Mouse (Mus musculus): ENCODE measurements around the gene Nt5c1a. TPM values are rescaled to one million over a fixed set of nuclear protein-coding genes. Genes with fewer than 3 reads are reported as not detected.

The Nt5c1a gene
- total RNA-seq, 2 experiments from 2014 or later = 7.4 to 9.2 TPM

- no peak for DNase-seq (ENCODE audit: low spot score in 2 of 2)
- intact Hi-C loops (cut with DNase I) = no loop called here
Measured at GRCm38 (mm10) chr4:123202094-123202420, 753 bp downstream of the Nt5c1a start.

GRCm38 (mm10) chr4:123207337-123207736 is 6.0 kb downstream of the Nt5c1a start:
- no peak for DNase-seq (ENCODE audit: low spot score in 2 of 2)
- intact Hi-C loops (cut with DNase I) = no loop called here

DNA sequence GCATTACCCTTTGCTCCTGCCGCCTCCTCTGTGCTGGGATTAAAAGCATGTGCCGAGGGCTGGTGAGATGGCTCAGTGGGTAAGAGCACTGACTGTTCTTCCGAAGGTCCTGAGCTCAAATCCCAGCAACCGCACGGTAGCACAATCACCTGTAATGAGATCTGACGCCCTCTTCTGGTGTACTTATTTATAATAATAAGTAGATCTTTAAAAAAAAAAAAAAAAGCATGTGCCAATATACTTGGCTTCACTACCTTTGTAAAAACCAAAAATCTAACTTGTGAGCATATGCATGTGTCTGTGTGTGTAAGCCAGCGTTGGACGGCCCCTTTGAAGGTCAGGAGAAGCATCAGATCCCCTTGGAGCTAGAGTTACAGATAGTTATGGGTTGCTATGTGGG is 9.7 kb downstream of the Nt5c1a start:
- DNase-seq (ENCODE audit: low spot score in 2 of 2) = no peak
- intact Hi-C loops (cut with DNase I) = no loop called here

- intact Hi-C loops (cut with DNase I) = no loop called here
- DNase-seq (ENCODE audit: low spot score in 2 of 2) = no peak
Measured at GRCm38 (mm10) chr4:123211453-123211852, 10.1 kb downstream of the Nt5c1a start.

DNA sequence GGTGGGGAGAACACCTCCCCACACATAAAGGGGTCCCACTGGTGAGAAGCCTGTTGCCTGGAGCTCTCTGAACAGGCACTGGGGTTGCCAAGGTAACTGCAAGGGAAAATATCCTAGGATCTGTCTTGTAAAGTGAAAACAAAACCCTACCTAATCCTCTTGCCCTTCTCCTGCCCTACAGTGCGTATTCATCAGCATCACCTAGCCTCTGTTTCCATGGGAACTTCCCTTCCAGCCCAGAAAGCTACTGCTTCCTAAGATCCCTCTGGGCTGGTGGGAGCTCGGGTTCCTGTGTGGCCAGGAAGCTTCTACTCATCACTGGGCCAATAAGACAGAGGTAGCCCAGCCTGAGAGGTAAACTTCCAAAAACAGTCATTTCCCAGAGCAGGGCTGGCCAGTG is 11.0 kb downstream of the Nt5c1a start:
- no peak for DNase-seq (ENCODE audit: low spot score in 2 of 2)
- intact Hi-C loops (cut with DNase I) = no loop called here

- intact Hi-C loops (cut with DNase I) = no loop called here
- no peak for DNase-seq (ENCODE audit: low spot score in 2 of 2)
Measured at GRCm38 (mm10) chr4:123213975-123214374, 12.7 kb downstream of the Nt5c1a start.

DNA sequence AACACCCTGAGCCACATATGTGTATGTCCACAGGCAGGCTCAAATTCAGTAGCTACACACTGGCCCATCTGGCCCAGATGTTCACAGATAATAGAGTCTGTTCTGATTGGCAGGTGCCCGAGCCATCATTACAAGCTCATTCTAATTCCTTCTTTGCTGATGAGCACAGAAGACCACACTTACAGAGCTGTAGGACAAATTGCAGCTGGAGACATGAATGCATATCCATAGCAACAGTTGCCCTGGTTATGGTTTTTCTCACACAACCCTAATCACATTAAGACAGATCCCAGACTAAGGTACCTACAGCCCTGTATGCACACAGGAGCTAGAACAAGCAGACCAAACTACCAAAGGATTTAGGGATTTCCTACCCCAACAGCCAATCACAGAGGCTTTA is 14.1 kb downstream of the Nt5c1a start:
- intact Hi-C loops (cut with DNase I) = loop anchor here (5.0 kb wide), 1 partner anchor 58 kb away; no protein-coding TSS in a partner anchor
- DNase-seq (ENCODE audit: low spot score in 2 of 2) = no peak

DNA sequence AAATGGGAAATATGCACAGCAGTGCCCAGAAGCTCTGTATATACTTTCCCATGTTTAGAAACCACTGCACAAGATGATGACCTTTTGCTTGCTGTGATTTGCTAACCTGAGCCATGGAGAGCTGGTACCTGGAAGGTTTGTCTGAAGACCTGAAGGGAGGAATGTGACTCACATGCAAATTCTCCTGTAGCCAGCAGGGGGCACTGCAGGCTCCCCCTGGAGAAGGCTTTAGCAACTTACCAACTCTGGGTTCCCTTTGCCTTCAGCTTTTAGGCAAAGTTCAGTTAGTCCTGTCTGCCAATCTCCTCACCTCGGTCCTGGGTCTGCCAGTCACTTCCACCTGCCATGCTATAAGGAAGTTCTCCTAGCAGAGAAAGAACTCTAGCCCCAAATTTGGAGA is 15.5 kb downstream of the Nt5c1a start:
- intact Hi-C loops (cut with DNase I) = loop anchor here (5.0 kb wide), 1 partner anchor 59 kb away; no protein-coding TSS in a partner anchor
- peak; percentile 49 to 58 for DNase-seq (ENCODE audit: low spot score in 2 of 2)

- peak; percentile 69 to 74 for DNase-seq (ENCODE audit: low spot score in 2 of 2)
- intact Hi-C loops (cut with DNase I) = loop anchor here (1.0 to 5.0 kb wide), 2 partner anchors 35 to 63 kb away; no protein-coding TSS in a partner anchor
Measured at GRCm38 (mm10) chr4:123219720-123220357, 18.5 kb downstream of the Nt5c1a start.

DNA sequence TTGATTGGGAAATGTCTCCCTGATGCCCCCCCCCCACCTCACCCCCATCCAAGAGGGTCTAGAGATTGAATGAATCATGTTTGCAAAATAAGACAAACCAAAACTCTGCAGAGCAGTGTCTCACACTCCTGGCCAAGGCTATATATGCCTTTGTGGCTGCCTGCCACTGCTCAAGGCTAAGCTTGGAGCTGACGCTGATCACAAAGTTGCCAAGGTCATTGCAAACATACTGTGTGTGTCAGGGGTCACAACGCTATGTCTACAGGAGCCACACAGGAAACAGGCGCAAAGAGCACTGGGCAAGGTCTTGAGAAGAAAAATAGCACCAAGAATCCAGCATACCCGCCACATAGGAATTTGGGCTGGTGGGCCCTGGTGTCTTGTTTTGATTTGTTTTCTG is 19.3 kb downstream of the Nt5c1a start:
- intact Hi-C loops (cut with DNase I) = no loop called here
- no peak for DNase-seq (ENCODE audit: low spot score in 2 of 2)

- no peak for DNase-seq (ENCODE audit: low spot score in 2 of 2)
- intact Hi-C loops (cut with DNase I) = no loop called here
Measured at GRCm38 (mm10) chr4:123223309-123223708, 22.0 kb downstream of the Nt5c1a start.

GRCm38 (mm10) chr4:123225718-123226403 is 24.6 kb downstream of the Nt5c1a start:
- DNase-seq (ENCODE audit: low spot score in 2 of 2) = no peak
- intact Hi-C loops (cut with DNase I) = no loop called here

DNA sequence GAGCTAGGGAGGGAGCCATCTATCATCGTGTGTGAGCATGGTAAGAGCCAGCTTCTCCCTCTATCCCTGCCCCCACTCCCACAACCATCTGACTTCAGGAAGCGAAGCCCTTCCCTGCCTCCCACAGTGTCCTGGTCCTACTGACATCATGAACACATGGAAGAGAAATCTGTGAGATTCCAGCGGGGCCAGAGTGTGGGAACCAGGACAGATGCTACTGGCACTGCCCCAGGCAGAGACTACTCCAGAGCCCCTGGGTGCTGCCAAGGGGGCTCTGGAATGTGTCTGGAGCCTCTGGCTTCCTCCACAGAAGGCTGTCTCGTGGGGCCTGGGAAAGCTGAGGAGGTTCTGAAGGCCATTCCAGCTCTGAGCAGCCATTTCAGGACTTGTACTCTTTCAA is 26.4 kb downstream of the Nt5c1a start:
- DNase-seq (ENCODE audit: low spot score in 2 of 2) = peak in 1 of 2 experiments; percentile 27
- intact Hi-C loops (cut with DNase I) = no loop called here

DNA sequence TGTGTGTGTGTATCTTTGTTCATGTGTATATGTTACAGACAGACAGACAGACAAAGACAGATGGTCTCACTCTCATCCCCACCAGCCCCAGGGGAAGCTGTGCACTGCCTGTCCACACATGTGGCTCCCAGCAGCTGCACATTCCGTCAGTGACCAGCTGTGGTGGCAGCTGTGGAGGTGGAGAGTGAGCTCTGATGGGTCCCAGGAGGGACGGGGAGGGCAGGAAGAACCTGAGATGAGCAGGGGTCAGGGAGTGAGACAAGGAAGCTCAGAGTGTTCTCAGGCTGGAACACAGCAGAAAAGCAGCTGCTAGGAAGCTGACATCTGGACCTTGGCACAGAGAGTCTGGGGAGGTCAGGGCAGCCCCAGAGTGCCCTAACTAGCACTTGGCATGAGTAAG is 27.0 kb downstream of the Nt5c1a start:
- intact Hi-C loops (cut with DNase I) = no loop called here
- DNase-seq (ENCODE audit: low spot score in 2 of 2) = no peak

- intact Hi-C loops (cut with DNase I) = no loop called here
- DNase-seq (ENCODE audit: low spot score in 2 of 2) = no peak
Measured at GRCm38 (mm10) chr4:123229166-123229565, 27.9 kb downstream of the Nt5c1a start.

- DNase-seq (ENCODE audit: low spot score in 2 of 2) = no peak
- intact Hi-C loops (cut with DNase I) = no loop called here
Measured at GRCm38 (mm10) chr4:123232841-123233240, 31.5 kb downstream of the Nt5c1a start.

DNA sequence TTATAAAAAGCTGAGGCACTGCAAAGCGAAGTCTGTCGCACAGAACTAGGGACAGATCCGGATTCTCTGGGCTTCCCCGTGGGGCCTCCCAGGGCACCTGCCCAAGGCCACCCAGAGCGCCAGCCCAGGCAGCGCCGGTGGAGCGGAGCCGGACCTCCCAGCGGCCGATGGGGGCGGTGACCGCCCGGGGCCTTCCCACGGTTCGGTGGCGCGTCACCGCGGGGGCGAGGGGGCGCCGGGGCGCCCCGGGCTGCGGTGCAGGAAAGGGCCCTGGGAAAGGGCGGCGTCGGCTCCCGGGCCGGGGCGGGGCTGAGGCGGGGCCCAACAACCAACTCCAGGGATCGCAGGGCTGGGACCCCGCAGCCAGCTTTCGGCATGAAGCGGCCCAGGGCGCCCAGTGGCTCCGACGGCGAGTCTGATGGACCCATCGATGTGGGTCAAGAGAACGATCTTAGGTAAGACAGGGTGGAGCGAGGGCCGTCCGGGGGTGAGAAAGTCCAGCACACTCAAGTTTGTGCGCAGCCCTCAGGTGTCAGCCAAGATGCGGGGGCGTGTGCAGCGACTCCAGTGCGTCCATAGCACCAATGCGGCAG is 32.3 kb downstream of the Nt5c1a start, which contains the start of gene Heyl:
TSS of gene Heyl (plus strand) at position 65 of the 593 bp plus-strand sequence.
- no peak for DNase-seq (ENCODE audit: low spot score in 2 of 2)

DNA sequence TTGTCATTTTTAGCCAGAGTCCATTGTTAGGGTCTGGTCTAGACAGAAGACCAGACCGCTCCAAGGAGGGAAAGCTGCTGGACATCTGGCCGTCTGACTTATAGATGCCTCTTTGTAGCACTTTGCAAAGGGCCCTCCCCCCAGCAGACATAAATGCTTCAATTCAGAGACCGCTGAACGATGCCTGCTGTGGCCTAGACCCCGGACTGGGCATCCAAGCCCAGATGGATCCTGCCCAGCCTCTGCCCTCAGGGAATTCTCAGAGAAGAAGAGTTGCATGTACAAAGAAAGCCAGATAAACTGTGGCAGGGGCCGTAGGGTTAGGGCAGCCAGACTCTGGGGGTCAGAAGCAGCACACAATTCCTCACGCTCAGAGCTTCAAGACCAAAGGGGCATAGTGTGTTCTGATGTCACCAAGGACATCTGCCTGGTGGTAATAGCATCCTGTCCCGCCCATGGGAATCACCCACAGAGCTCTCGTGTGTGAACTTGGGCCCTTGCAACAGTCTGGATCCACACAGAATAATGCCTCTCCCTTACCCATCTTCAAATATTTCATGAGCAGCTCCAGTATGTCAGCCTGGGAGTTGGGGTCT is 34.6 kb downstream of the Nt5c1a start:
- intact Hi-C loops (cut with DNase I) = no loop called here
- no peak for DNase-seq (ENCODE audit: low spot score in 2 of 2)

More for the DNA sequence above, 32.3 kb downstream of the Nt5c1a start, which contains the start of gene Heyl:
- intact Hi-C loops (cut with DNase I) = no loop called here

DNA sequence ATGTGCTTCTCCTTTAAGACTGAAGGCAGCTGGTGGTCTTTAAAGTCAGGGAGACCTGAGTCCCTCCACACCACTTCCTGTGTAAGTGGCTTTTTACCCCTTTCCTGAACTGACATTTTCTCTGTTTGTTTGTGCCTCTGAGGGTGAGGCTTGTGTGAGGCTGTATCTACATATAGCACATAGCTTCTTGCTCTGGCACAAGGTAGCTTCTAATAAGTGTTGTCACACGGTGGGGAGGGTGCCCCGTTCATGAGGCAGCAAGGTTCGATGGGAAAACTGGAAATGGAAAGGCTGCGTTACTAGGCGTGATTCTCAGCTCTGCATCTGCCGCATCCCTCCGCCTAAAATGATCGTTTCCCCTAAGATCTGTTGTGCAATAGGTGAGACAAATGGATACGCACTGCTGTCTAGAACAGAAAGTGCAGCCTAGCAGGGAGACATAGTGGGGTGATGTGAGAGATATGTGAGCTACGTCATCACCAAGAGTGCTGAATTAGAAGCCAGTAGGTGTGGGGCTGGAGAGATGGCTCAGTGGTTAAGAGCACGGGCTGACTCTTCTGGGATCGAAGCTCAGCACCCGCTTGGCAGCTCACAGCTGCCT is 35.2 kb downstream of the Nt5c1a start:
- no peak for DNase-seq (ENCODE audit: low spot score in 2 of 2)
- intact Hi-C loops (cut with DNase I) = no loop called here
